Mouse (Mus musculus) gastrocnemius, postnatal 4 days (tissue): ENCODE measurements around the gene Vti1a. TPM values are rescaled to one million over a fixed set of nuclear protein-coding genes. Genes with fewer than 3 reads are reported as not detected.

Source experiments
- DNase-seq, 2 experiments: peaks; one replicate each; pipeline ENCODE4 v3.0.0; 2021 to 2022; ENCODE audit warnings: low spot score in 2 of 2, mixed read lengths in 2 of 2
- long read RNA-seq, 2 experiments: library from polyadenylated mRNA; stranded (forward); transcript quantifications; one replicate each; pipeline ENCODE4 v2.0.0; 2021
- total RNA-seq, 2 experiments: library from RNA; stranded (reverse); gene quantifications; 2 replicates each; pipeline ENCODE4 v1.2.3; 2021

The Vti1a gene
- 10 to 100 TPM; 18.5 to 21.4 TPM for total RNA-seq
- long read RNA-seq, experiment 1, full-length matches to known transcripts, result 16 of 26 reads
- long read RNA-seq, experiment 1, partial matches to known transcripts, result 5 of 26 reads
- long read RNA-seq, experiment 1, other reads (novel, unspliced or antisense), result 5 of 26 reads
- long read RNA-seq, experiment 2, full-length matches to known transcripts, result 16 of 31 reads
- long read RNA-seq, experiment 2, partial matches to known transcripts, result 4 of 31 reads
- long read RNA-seq, experiment 2, other reads (novel, unspliced or antisense), result 11 of 31 reads

DNA sequence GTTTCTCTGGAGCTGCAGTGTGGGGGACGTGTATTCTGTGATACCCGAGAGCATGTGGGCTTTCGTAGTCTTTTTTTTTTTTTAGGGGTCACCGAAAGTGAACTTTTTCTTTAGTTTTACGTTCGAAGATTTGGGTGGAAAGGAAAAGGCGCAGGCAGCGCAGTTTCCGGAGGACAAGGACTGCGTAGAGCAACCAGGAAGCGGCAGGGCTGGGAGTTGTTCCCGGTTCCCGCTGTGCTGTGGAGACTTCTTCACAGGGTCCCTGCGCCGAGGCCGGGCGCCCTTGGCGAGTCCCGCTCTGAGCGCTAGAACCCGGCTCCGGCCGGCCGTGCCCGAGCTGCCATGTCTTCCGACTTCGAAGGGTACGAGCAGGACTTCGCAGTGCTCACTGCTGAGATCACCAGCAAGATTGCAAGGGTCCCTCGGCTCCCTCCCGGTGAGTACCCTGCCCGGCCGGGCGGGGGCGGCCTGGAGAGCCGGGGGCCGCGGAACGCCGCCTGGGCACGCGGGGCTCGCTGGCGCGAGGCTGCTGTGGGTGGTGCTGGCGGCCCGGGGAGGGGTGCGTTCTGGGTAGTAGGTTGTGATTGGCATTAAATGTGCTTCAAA is at the start of gene Vti1a:
Vti1a (plus strand) TSS at position 187 of the 606 bp plus-strand sequence.
- peak; percentile 75 to 89 for DNase-seq

DNA sequence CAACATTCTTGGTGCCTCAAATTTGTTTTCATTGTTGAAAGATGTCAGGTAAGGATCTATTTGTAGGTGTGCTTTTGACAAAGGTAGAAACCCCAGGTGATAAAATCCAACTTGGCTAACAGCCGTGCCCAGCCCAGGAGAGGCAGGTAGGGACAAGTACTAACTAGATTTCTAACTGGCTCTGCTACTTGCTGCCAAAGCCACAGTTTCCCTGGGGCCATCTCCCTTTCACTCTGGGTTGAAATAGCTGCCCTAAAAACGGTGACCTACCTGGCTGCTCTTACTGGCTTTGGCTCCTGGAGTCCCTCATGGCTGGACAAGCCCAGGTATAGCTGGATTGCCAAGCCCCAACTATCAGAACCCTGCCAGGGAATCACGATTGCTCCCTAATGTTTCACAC is 49.3 kb upstream of the Vti1a start:
- no peak for DNase-seq

DNA sequence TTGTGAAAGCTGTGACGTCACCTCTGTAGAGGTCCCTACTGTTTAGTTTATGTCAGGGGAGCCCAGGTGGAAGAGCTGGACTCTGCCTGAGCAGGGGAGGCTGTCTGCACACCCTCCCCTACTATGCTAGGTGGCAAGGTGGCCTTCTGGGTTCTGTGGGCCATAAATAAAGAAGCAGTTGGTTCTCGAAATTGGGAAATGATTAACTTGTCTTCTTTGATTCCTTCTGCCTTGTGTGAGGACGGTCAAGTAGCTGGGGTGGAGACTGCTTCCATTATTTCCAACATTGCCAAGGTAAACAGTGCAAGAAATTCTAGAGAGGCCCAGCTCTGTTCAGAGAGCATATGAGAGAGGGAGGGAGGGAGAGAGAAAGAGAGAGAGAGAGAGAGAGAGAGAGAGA is 47.9 kb upstream of the Vti1a start:
- DNase-seq, result no peak

DNA sequence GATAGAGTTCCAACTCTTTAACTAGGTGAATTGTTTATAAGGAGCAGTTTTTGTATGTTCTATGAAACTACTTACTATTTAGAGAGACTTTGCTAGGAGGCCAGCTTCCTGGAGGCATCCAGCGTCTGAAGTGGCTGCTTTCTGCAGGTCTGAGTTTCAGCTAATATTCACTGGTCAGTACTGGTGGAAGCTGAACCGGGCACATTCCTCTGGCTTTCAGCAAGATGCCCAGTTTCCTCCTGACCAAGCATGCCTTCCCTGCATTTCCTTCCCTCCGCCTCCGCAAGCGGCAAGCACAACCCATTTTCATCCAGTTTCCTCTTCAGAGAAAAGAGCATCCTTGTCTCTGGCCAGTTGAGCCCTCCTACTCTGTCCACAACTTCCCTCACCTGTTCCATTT is 47.0 kb upstream of the Vti1a start:
- no peak for DNase-seq

DNA sequence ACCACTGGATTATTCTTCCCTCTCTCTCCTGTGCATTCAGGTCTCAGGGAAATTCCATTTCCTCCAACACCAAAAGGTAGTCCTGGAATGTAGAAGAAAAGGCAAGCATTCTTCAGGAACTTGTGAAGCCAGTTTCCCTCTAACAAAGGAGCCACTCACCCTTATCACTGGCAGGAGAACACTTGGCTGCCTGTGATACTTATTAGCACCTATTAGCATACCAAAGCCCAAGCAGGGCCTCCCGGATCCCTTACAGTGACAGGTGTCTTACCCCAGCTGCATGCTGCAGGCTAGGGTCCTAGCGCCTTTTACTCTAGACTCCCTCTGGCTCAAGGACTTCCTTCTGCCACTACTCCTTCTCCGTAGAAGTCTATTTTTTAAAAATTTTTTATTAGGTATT is 44.6 kb upstream of the Vti1a start:
- no peak for DNase-seq

DNA sequence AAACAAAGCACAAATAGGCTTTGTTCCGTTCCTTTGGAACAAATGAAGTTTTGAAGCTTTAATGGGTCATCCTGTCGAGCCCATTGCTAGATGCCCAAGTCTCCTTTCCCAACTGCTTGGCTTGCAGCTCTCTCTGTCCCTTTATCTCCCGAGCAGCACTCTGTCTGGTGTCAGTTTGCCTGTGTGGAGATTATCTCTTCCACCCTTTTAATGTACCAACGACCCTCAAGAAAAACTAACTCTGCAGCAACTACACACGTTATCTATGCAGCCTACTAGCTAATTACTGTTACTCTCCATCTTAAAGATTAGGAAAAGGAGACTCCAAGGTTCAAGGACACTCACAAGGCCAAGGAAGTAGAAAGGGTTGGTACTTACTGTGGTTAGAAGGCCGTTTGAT is 42.8 kb upstream of the Vti1a start:
- no peak for DNase-seq

DNA sequence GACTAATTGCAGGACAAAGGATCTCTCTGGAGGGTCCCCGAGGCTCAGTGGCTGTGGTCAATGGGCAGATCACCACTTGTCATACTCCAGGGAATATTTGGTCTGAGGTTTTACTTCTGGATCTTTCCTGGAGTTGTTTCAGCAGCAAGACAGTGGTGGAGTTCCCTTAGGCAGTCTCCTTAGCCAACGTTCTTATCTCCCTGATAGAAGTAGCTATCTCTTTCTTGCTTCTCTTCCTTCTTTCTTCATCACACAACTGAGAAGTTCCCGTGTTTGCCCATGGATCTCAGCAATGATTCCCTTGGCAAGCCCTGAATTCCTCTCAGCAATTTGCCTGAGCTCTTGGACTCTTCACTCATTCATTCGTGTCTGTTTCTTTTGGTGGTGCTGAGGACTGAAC is 40.0 kb upstream of the Vti1a start:
- DNase-seq, result no peak

DNA sequence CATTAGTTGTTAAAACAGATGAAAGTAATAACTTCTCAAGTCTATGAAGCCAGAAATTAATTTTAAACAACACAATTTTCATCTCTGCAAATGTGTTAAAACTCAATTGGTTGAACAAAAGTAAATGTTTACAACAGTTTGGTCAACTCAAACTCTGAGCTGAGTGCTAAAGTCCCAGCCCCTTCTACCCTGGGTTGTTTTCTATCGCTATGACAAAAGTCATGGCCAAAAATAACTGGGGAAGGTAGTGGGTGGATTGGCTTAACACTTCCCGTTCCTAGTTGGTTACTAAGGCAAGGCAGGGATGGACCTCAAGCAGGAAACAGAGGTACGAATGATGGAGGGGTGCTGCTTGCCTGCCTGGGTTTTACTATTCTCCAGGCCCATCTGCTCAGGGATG is 39.3 kb upstream of the Vti1a start:
- DNase-seq, result no peak

DNA sequence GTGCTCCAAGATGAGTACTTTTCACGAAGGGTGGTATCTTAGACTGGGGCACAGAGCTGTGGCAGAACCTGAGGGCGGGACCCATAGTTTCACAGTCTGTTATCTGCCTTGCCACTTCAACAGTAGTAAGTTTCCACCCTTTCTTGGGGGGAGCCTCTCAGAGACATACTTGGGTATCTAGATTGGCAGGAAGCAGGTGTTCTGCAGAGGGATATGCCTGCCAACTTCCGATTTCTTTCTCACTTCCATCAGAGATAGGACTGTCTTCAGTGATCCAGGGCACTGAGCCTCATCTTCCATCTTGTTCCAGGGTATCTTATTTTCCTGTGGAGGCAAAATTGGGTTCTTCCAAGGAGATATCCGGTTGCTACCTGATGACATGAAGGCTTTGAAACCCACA is 32.0 kb upstream of the Vti1a start:
- no peak for DNase-seq

DNA sequence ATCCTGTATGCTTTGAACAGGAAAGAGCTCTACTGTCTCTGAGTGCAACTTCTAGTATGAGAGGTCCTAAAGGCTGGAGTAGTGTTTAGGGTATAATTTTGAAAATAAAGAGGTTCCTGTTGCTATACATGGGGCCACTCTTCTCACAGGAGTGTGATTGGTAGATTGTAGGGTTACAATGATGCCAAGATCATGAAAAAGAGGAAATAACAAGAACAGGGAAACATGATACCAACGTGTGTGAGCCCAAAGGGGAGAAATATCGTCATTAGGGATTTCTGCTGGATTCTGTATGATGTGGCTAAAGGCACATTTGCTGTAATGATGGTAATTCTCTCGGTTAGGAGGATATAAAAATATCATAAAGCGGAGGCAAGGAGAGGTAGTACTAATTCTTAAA is 30.1 kb upstream of the Vti1a start:
- DNase-seq, result no peak

DNA sequence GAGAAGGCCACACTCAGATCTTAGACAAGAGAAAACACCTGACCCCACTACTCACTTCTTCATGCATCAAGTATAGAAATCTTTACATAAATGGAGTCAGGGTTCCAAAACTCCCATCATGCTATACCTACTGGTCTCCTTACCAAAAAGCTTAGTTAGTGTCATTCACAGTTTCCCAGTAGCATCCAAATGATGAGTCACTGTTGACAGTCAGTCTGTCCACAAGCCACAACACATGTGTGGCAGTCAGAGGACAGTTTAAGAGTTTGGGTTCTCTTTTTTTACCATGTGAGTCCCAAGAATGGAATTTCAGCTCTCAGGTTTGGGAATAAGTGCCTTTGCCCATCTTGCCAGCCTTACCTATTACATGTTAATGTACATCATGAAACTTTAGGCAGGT is 27.1 kb upstream of the Vti1a start:
- no peak for DNase-seq

DNA sequence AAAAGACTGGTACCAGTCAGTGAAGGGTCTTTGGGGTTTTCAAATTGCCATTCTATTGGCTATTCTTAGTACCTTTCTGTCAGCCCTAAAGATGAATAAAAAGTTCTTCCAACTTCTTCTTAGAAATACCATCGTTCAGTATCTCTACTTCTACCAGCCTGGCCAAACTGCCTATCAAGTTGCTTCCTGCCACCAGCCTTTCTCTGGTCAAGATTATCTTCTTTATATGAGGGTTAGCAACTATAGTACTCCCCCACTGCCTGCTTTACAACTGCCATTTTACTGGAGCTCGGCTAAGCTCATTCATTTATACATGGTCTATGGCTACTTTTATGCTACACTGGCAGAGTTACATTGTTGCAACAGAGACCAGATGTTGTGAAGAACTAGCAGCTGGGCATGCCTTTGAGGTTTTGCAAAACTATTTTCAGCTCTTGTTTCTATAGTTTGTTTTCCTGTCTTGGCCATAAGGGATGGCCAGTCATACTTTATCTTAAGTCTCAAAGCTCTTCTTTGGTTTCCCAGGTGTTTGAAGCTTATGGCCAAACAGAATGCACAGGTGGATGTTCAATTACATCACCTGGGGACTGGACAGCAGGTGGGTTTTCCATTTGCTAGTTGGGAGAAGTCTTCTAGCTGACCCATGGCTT is 25.3 kb upstream of the Vti1a start:
- DNase-seq, result no peak

DNA sequence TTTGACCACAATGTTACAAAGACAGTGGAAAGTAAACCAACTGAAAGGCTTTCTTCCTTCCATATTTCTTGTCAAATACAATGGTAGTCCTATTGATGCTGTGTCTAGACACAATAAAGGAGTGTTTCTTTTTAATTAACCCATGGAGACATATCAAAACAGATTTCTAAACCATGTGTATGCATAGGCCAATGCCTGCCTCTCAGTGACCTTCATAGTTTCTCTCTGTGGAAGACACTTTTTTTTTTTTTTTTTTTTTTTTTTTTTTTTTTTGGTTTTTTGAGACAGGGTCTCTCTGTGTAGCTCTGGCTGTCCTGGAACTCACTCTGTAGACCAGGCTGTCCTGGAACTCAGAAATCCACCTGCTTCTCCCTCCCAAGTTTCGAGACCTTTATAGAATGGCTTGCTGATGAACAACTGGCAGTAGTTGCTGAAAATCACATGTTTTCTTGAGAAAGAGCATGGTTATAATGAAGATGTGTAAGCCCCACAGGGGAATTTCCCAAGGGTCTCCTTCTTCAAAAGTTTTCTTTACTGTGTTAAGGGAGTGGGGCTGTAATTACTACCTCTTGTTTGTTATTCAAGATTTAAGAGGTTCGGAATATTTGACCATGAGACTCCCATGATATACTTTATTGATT is 23.8 kb upstream of the Vti1a start:
- no peak for DNase-seq

DNA sequence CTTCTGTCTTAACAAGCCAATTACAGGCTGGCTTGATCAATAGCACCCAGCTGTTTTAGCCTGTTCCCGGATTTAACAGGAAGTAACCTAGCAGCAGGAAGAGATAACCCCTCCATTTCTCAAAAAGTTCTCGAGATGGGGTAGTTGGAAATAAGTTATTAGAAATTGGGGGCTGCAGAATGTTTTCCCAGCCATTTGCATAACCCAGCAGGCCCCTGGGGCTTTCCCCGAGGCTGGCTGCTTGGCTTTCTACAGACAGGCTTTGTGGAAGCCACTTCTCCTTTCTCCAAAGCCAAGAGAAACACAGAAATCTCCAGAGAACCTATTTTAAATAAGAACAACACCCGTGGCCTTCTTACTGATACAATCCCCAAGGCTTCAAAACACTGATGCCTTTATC is 22.9 kb upstream of the Vti1a start:
- no peak for DNase-seq

DNA sequence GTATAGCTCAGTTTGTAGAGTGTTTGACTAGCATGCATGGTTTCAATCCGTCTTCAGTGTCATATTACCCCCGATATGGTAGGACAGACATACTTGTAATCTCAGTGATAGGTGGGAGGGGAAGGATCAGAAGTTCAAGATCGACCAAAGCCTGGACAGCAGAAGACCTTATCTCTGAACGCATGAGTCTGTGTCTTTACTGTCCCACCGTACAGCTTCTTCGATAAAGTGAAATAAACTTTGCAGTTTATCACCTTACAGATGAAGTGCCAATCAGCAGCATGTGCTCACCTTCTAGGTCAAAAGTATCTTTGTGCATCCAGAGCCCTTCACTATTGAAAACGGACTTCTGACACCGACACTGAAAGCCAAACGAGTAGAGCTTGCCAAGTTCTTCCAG is 21.0 kb upstream of the Vti1a start:
- no peak for DNase-seq

DNA sequence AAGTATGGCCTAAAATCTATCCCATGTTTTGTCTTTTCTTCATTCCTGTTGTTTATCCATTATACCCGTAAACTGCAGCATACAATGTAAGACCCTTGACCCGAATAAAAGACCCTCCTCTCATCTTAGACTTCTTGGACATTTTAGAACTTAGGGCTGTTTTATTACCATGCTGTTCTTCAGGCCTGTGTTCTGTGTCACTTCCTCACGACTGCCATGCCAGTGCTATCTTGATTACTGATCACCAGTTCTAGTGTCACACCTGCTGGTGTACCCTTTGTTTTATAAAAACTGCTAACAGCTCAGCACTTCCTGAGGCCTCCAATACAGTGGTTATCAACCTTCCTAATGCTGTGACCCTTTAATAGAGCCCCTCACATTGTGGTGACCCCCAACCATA is 20.5 kb upstream of the Vti1a start:
- no peak for DNase-seq

DNA sequence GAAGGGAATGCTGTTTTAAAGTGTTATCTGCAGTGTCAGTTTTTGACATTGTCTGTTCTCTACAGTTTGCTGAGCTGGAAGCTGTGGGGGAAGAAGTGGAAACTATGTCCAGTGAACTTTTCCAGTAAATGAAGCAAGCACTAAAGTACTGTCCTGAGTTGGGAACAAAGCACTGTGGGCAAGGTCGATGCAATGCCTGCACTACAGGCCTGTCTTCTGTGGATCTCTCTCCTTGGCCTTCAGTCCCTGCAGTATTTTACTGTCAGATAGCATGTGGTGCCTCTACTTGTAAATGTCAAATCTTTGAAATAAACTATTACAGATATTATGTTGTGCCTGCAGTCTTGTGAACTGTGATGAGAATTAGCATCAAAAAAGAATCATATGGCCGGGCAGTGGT is 19.8 kb upstream of the Vti1a start:
- no peak for DNase-seq

DNA sequence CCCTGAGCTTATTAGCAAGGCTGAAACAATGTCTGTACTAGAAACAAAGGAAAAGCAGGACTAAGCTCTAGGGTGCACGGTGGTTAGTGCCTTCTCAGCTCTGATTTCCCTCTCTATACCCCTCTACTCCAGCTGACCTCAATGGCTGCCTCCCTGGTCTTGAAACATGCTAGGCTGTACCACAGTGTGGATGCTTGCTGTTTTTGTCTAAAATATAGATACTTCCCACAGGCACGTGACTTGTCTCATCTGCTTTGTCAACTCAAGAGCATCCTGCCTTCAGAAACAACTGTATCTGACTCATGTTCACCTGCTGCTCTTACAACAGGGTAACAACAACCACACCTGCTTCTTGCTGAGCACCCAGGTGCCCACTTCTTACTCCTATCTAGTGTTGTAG is 18.6 kb upstream of the Vti1a start:
- no peak for DNase-seq

DNA sequence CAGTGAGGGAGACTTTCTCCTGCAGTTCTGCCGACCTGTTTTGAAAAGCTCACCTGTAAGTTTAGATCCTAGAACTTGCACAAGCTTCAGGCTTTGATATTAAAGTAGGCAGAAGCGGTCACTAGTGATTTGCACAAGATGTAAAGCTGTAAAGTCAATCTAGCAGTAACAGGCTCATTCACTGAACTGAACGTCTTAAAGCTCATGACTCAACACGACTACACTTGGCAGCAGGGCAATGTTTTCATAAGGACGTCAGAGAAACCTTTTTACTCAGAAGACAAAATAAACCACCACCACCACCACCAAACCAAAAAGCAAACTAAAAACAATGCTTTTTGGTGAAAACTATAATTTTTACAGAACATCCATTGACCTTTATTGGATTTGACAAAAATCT is 18.1 kb upstream of the Vti1a start:
- no peak for DNase-seq

DNA sequence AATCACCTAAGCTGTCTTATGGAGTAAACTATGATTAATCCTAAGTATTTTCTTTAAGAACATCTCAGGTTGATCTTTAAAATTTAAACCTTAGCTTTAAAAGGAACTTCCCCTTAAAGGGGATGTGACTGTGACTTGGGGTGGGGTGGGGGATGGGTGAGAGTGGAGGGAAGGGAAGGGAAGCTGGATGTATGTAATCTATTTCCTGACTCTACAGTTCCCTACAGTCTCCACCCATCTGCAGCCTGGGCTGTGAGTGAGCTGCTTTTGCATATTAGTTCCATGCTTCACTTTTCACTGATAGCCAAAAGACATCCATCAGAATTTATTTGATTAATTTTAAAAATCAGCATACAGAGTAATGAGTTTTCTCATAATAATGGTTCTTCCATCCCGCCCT is 16.7 kb upstream of the Vti1a start:
- no peak for DNase-seq

DNA sequence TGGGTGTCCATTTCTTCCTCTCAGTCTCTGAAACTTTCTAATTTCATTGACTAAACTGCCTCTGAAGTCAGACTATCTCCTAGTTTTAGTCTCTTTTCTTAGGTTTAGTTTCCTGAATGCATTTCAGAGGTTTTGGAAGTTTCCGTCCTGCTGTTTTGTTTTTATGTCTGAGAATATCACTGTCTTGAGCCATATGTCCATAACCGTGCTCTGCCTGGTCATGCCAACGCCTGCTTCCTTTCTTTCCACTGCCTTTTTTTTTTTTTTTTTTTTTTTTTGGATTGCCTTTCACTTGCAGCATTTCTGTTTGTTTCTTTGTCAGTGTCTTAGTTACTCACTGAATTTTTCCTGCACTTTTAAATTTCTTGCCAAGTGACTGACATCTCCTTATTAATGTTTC is 15.6 kb upstream of the Vti1a start:
- no peak for DNase-seq

DNA sequence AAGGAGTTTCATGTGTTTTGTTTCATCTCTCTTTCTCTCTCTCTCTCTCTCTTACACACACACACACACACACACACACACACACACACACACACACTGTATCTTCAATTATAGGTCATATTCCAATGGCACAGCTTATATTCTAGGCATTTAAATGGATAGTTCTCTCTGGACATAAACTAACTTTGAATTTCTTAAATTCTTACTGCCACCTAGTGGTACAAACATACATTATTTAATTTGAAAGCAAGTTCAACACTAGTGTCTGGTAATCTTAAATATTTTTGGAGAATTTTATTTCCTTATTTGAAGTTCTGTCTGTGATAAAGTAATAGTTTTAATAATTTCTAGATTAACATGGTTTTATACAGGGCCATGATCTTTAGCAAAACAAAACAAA is 11.1 kb upstream of the Vti1a start:
- DNase-seq, result no peak
